Mouse (Mus musculus): ENCODE data around the gene Nudt17.
"Not testable (repeated sequence)": the region's sequence is repeated elsewhere in the genome, so short reads cannot be mapped to it uniquely, and the experiment has no call there.

The Nudt17 gene

GRCm38 (mm10) chr3:96669727-96670468 lies 38.5 kb downstream of the Nudt17 start, which contains the start of gene Ankrd35:
Ankrd35 (plus strand) TSS chr3:96670131.
- in situ Hi-C loops (cut with MboI): no loop called here

GRCm38 (mm10) chr3:96668424-96669067 lies 39.8 kb downstream of the Nudt17 start:
- in situ Hi-C loops (cut with MboI): no loop called here

- in situ Hi-C loops (cut with MboI): no loop called here
Observed at GRCm38 (mm10) chr3:96667316-96667715, 41.0 kb downstream of the Nudt17 start.

- in situ Hi-C loops (cut with MboI): no loop called here
Observed at GRCm38 (mm10) chr3:96666916-96667315, 41.4 kb downstream of the Nudt17 start.

- in situ Hi-C loops (cut with MboI): not testable (repeated sequence)
Observed at GRCm38 (mm10) chr3:96665732-96666363, 42.5 kb downstream of the Nudt17 start.

- in situ Hi-C loops (cut with MboI): no loop called here
Observed at GRCm38 (mm10) chr3:96663432-96664239, 44.7 kb downstream of the Nudt17 start.

- in situ Hi-C loops (cut with MboI): no loop called here
Observed at GRCm38 (mm10) chr3:96662731-96663316, 45.5 kb downstream of the Nudt17 start.

- in situ Hi-C loops (cut with MboI): no loop called here
Observed at GRCm38 (mm10) chr3:96660901-96661300, 47.5 kb downstream of the Nudt17 start.

Measured in mature B cell (primary cell).